Mouse (Mus musculus) induced T-regulatory cell, adult 2 months (primary cell): ENCODE results near the gene Pcdh17.

ENCODE experiments used
- DNase-seq: peaks from one replicate; pipeline ENCODE4 v3.0.0-alpha.2; 2012; ENCODE audit warnings: low read depth

Gene Pcdh17

GRCm38 (mm10) chr14:84443288-84443686 is at the start of gene Pcdh17:
Gene Pcdh17 (plus strand): TSS chr14:84443563.
- peak; percentile 69 for DNase-seq

GRCm38 (mm10) chr14:84397137-84397536 is 46.2 kb upstream of the Pcdh17 start:
- DNase-seq = no peak

- DNase-seq = no peak
Measured at GRCm38 (mm10) chr14:84424736-84425135, 18.6 kb upstream of the Pcdh17 start.

- no peak for DNase-seq
Measured at GRCm38 (mm10) chr14:84426616-84427015, 16.7 kb upstream of the Pcdh17 start.

GRCm38 (mm10) chr14:84438066-84438770 is 5.1 kb upstream of the Pcdh17 start:
- peak; percentile 47 for DNase-seq

- DNase-seq = peak; percentile 8
Measured at GRCm38 (mm10) chr14:84440903-84441302, 2.5 kb upstream of the Pcdh17 start.

- DNase-seq = peak; percentile 7
Measured at GRCm38 (mm10) chr14:84442528-84443287, 655 bp upstream of the Pcdh17 start.

- no peak for DNase-seq
Measured at GRCm38 (mm10) chr14:84443761-84444160, 398 bp downstream of the Pcdh17 start.

- DNase-seq = peak; percentile 2
Measured at GRCm38 (mm10) chr14:84444276-84444662, 906 bp downstream of the Pcdh17 start.

GRCm38 (mm10) chr14:84444663-84445502 is 1.5 kb downstream of the Pcdh17 start:
- DNase-seq = peak; percentile 1

- DNase-seq = peak; percentile 2
Measured at GRCm38 (mm10) chr14:84445503-84446410, 2.4 kb downstream of the Pcdh17 start.

GRCm38 (mm10) chr14:84446411-84446915 is 3.1 kb downstream of the Pcdh17 start:
- DNase-seq = no peak

GRCm38 (mm10) chr14:84446941-84447641 is 3.7 kb downstream of the Pcdh17 start:
- DNase-seq = peak; percentile 2

GRCm38 (mm10) chr14:84447661-84448380 is 4.5 kb downstream of the Pcdh17 start:
- peak; percentile 0 for DNase-seq

- no peak for DNase-seq
Measured at GRCm38 (mm10) chr14:84448381-84448771, 5.0 kb downstream of the Pcdh17 start.

- no peak for DNase-seq
Measured at GRCm38 (mm10) chr14:84454074-84454845, 10.9 kb downstream of the Pcdh17 start.

GRCm38 (mm10) chr14:84475491-84475890 is 32.1 kb downstream of the Pcdh17 start:
- no peak for DNase-seq

- DNase-seq = no peak
Measured at GRCm38 (mm10) chr14:84476336-84476735, 33.0 kb downstream of the Pcdh17 start.

GRCm38 (mm10) chr14:84476906-84477305 is 33.5 kb downstream of the Pcdh17 start:
- no peak for DNase-seq
